Mouse (Mus musculus) hindbrain, embryonic 10.5 days (tissue): Measurements from ENCODE around the gene Xaf1. TPM values are rescaled to one million over a fixed set of nuclear protein-coding genes. Genes with fewer than 3 reads are reported as not detected.
A peak's percentile ranks its signal among the peaks of the same experiment; 100 is the strongest.
"Not testable (repeated sequence)": the region's sequence is repeated elsewhere in the genome, so short reads cannot be mapped to it uniquely, and the experiment has no call there.

Source experiments
- DNase-seq: peaks from one replicate; pipeline ENCODE4 v3.0.0-alpha.2; 2017; ENCODE audit warnings: low spot score
- H3K27ac ChIP-seq: fragments of 300-500 bp; sonication (generic); 2 replicates; pipeline ENCODE4 v1.5.1; 2016; ENCODE audit warnings: mild to moderate bottlenecking, moderate library complexity
- H3K27me3 ChIP-seq: fragments of 300-500 bp; sonication (generic); 2 replicates; pipeline ENCODE4 v1.6.1; 2016; ENCODE audit warnings: mild to moderate bottlenecking; ENCODE audit not compliant: poor library complexity, insufficient read depth, severe bottlenecking
- H3K36me3 ChIP-seq: fragments of 300-500 bp; sonication (generic); 2 replicates; pipeline ENCODE4 v1.6.1; 2016; ENCODE audit warnings: mild to moderate bottlenecking, moderate library complexity
- H3K4me1 ChIP-seq: fragments of 300-500 bp; sonication (generic); replicated peaks from 2 replicates; pipeline ENCODE4 v1.6.1; 2016; ENCODE audit warnings: mild to moderate bottlenecking
- H3K4me3 ChIP-seq: fragments of 300-500 bp; sonication (generic); 2 replicates; pipeline ENCODE4 v1.5.1; 2016; ENCODE audit warnings: mild to moderate bottlenecking, moderate library complexity
- H3K9me3 ChIP-seq: fragments of 300-500 bp; sonication (generic); 2 replicates; pipeline ENCODE4 v1.6.1; 2016; ENCODE audit warnings: mild to moderate bottlenecking, moderate library complexity
- WGBS: fragments of 180-500 bp; shearing (Covaris S2); methylation state at CpG from one replicate; pipeline ENCODE4 v1.1.7; 2016; 5-methylcytosine and 5-hydroxymethylcytosine counted together
- polyA plus RNA-seq: library from polyadenylated mRNA; unstranded; fragments of >200 nt; fragmentation: Nextera tagmentation; extraction: Ambion mirVana; gene quantifications from 2 replicates; pipeline ENCODE4 v1.2.1, GENCODE M21; 2016

Gene Xaf1
- polyA plus RNA-seq, 1 experiment from 2014 or later, result 2.3 TPM

- no peak overlapping the region for H3K4me3 ChIP-seq
- WGBS, result 89% methylated on average over 4 of the region's 4 CpGs
- no peaks in the 10 kb centered on the region for H3K9me3 ChIP-seq
- no peaks in the 10 kb centered on the region for H3K27me3 ChIP-seq
- no peak overlapping the region for H3K27ac ChIP-seq
- no peak for DNase-seq
- no peaks in the 10 kb centered on the region for H3K36me3 ChIP-seq
- H3K4me1 ChIP-seq, result no peaks in the 10 kb centered on the region
Observed at GRCm38 (mm10) chr11:72325701-72326100, 24.3 kb downstream of the Xaf1 start.

DNA sequence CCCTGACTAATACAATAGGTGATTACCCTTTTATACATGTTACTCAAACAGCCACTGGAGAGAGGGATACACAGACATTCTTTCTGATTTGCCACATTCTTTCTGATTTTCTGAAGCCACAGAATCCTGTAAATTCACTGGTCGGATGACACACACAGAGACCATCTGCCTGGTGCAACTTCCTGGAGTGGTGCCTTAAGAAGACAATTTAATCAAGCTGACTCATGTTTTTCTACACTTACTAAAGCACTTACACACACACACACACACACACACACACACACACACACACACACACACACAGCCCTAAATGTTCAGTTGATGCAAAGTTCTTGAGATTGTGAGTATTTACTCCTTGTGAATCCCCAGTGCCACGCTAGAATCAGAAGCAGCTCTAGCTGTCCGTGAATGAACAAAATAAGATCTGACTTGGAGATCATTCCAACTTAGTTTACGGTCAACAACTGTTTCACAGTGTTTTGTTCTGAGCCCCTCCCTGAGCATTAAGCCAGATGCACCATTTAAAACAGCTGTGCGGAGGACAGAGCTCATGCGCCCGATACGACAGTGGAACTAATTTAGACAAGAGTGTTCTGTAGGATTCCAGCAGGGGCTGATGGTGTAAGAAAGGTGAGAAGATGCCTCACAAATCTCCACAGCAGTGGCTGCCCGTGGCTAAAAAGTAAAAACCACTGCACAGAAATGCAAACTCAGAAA, 31.7 kb downstream of the Xaf1 start:
- no peaks in the 10 kb centered on the region for H3K27me3 ChIP-seq
- no peaks in the 10 kb centered on the region for H3K36me3 ChIP-seq
- WGBS, result 75% methylated on average over 9 of the region's 9 CpGs
- no peak overlapping the region for H3K4me3 ChIP-seq
- no peak for DNase-seq
- H3K4me1 ChIP-seq, result peaks cover 10% of the 10 kb centered on the region
- H3K9me3 ChIP-seq, result no peaks in the 10 kb centered on the region
- no peak overlapping the region for H3K27ac ChIP-seq

DNA sequence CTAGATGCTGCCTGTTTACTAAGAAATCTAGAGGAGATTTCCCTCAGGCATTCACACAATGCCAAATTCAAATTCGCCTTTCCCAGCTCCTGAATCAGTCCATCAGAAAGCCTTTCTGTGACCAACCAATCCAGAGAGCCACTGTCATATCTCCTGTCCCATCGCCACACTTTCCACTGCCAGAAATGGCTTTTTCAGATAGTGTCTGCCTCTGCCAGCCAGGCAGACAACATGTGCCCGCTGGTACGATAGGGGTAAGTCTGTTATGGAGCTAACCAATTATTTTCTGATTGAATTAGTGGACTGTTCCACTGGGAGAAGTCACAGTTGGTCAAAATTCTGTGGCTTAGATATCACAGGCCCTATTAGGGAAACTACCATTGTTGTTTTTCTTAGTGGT, 33.2 kb downstream of the Xaf1 start:
- Histone ChIP-seq H3K36me3 (no peaks in the 10 kb centered on the region), H3K27me3 (no peaks in the 10 kb centered on the region), H3K4me3 (no peak overlapping the region), H3K27ac (no peak overlapping the region), H3K4me1 (peaks cover 26% of the 10 kb centered on the region), H3K9me3 (no peaks in the 10 kb centered on the region)
- DNase-seq, result no peak
- WGBS, result 87% methylated on average over 4 of the region's 4 CpGs

DNA sequence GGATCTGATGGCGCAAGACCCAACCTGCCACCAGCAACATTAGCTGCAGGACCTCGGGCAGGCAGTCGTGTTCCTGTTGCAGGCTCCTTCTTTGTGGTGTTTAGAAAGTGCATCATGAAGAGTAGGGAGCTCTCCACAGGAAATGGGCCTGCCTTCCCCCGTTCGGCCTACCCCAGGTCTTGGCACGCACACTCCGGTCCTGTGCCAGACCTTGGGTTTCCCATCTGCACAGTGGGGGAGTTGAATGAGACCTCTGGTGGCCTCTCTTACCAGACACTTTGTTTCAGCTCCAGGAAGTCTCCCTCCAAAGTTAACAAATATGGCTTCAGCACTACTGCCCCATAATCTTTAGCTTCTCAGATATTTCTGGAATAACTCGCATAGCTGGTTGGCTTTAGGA, 35.3 kb downstream of the Xaf1 start:
- WGBS, result 88% methylated on average over 8 of the region's 8 CpGs

DNA sequence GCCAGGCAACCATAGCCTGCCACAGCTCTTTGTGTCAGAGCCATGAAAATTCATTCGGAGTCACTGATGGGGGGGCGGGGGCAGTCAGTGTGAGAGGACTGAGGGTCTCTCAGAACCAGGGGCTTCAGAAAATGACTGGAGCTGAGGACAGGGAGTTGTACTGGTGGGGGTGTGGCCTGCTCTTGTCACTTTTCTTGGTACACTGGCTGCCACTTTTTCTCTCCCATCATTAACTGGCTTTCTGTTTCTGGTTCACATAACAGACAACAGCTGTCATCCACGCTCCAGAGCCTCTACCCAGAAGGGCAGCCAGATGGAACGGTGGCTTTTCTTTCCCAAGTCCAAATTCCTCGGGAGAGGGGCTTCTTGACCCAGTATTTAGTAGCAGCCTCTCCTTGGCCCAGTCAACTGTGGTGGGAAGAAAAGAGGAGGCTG, 37.0 kb downstream of the Xaf1 start:
- H3K27ac ChIP-seq, result peak overlapping the region; percentile 81
- DNase-seq, result peak; percentile 56

More for the DNA sequence above, 35.3 kb downstream of the Xaf1 start:
- Histone ChIP-seq H3K4me1 (peaks cover 30% of the 10 kb centered on the region), H3K27ac (0 out of 2 replicates have a peak overlapping the region, but pooled peaks have one; percentile 81), H3K27me3 (no peaks in the 10 kb centered on the region), H3K4me3 (no peak overlapping the region), H3K36me3 (no peaks in the 10 kb centered on the region), H3K9me3 (no peaks in the 10 kb centered on the region)
- no peak for DNase-seq

DNA sequence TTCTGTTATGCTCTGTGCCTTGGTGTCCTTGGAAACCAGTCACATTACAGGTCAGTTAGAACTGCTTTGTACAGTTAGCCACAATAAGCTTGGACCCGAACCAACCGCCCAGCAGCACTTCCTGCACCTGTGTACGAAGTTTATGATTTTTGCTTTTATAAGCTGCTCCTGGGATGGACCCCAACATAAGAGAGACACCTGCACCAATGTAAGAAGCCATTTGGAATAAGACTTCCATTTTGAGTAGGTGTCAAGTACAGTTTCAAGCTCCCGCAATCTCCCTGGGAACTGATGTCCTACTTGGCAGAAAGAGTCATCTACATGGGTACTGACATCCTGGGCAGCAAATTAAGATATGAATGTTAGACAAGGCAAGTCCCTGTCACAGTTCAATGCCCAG, 38.3 kb downstream of the Xaf1 start:
- H3K36me3 ChIP-seq, result no peaks in the 10 kb centered on the region
- H3K4me3 ChIP-seq, result no peak overlapping the region
- H3K4me1 ChIP-seq, result peaks cover 33% of the 10 kb centered on the region
- H3K27ac ChIP-seq, result peak overlapping the region; percentile 81; the same call in 1 of the 2 replicates
- 84% methylated on average over 4 of the region's 4 CpGs for WGBS
- no peaks in the 10 kb centered on the region for H3K27me3 ChIP-seq
- H3K9me3 ChIP-seq, result no peaks in the 10 kb centered on the region
- DNase-seq, result no peak

More for the DNA sequence above, 37.0 kb downstream of the Xaf1 start:
- Histone ChIP-seq H3K27me3 (no peaks in the 10 kb centered on the region), H3K9me3 (no peaks in the 10 kb centered on the region), H3K4me3 (no peak overlapping the region), H3K36me3 (no peaks in the 10 kb centered on the region), H3K4me1 (peaks cover 33% of the 10 kb centered on the region)
- WGBS, result 27% methylated on average over 5 of the region's 5 CpGs

GRCm38 (mm10) chr11:72342549-72343237, 41.3 kb downstream of the Xaf1 start:
- DNase-seq, result peak; percentile 71
- Histone ChIP-seq H3K4me3 (no peak overlapping the region), H3K36me3 (no peaks in the 10 kb centered on the region), H3K9me3 (no peaks in the 10 kb centered on the region), H3K4me1 (peaks cover 27% of the 10 kb centered on the region), H3K27ac (no peak overlapping the region), H3K27me3 (no peaks in the 10 kb centered on the region)
- WGBS, result 8% methylated on average over 7 of the region's 7 CpGs

DNA sequence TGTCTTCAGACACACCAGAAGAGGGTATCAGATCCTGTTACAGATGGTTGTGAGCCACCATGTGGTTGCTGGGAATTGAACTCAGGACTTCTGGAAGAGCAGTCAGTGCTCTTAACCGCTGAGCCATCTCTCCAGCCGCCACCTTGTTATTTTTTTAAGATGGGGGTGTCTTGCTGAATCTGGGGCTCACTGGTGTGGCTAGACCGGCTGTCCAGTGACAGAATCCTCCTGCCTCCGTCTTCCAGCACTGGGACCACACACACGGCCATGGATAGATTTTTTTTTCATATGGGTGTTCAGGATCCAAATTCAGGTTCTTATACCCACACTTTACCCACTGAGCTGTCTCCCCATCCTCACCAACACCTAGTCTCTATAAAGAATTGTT, 41.8 kb downstream of the Xaf1 start:
- H3K9me3 ChIP-seq, H3K36me3 ChIP-seq, DNase-seq, H3K4me3 ChIP-seq, H3K27ac ChIP-seq, H3K27me3 ChIP-seq: not testable (repeated sequence)
- WGBS, result 91% methylated on average over 5 of the region's 5 CpGs
- peaks cover 22% of the 10 kb centered on the region for H3K4me1 ChIP-seq

GRCm38 (mm10) chr11:72343904-72344303, 42.5 kb downstream of the Xaf1 start:
- no peaks in the 10 kb centered on the region for H3K27me3 ChIP-seq
- H3K9me3 ChIP-seq, result no peaks in the 10 kb centered on the region
- H3K36me3 ChIP-seq, result no peaks in the 10 kb centered on the region
- no peak overlapping the region for H3K4me3 ChIP-seq
- peak; percentile 52 for DNase-seq
- WGBS, result 31% methylated on average over 8 of the region's 8 CpGs
- H3K4me1 ChIP-seq, result peaks cover 15% of the 10 kb centered on the region
- H3K27ac ChIP-seq, result no peak overlapping the region

DNA sequence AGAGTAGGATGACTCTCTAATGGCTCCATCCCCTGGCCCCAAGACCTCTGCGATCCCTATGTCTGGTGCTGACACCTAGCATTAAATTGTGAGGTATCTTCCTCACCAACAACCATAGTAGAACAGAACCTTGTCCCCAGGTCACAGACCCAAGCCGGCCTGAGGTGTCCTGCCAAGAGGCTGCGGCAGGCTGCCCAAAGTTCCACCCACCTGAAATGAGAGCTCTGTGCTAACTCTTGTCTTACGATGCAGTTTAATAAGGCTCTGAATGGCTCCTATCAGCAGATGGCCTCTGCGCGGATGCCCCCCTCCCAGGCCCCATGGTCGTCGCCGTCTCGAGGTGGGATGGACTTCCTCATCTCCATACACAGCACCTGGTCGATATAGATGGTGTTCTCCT, 43.1 kb downstream of the Xaf1 start:
- Histone ChIP-seq H3K27ac (no peak overlapping the region), H3K4me1 (peaks cover 9% of the 10 kb centered on the region), H3K9me3 (no peaks in the 10 kb centered on the region), H3K4me3 (no peak overlapping the region), H3K27me3 (no peaks in the 10 kb centered on the region), H3K36me3 (no peaks in the 10 kb centered on the region)
- 88% methylated on average over 11 of the region's 11 CpGs for WGBS
- DNase-seq, result no peak

- Histone ChIP-seq H3K4me1 (no peaks in the 10 kb centered on the region), H3K27me3 (no peaks in the 10 kb centered on the region), H3K27ac (no peak overlapping the region), H3K9me3 (no peaks in the 10 kb centered on the region), H3K4me3 (no peak overlapping the region), H3K36me3 (no peaks in the 10 kb centered on the region)
- 69% methylated on average over 10 of the region's 10 CpGs for WGBS
- DNase-seq, result no peak
Observed at GRCm38 (mm10) chr11:72348563-72348962, 47.1 kb downstream of the Xaf1 start.

- no peak overlapping the region for H3K27ac ChIP-seq
- WGBS, result 61% methylated on average over 8 of the region's 8 CpGs
- no peaks in the 10 kb centered on the region for H3K36me3 ChIP-seq
- no peaks in the 10 kb centered on the region for H3K27me3 ChIP-seq
- no peaks in the 10 kb centered on the region for H3K9me3 ChIP-seq
- no peak overlapping the region for H3K4me3 ChIP-seq
- no peak for DNase-seq
- H3K4me1 ChIP-seq, result no peaks in the 10 kb centered on the region
Observed at GRCm38 (mm10) chr11:72349016-72349415, 47.6 kb downstream of the Xaf1 start.

- Histone ChIP-seq H3K36me3 (no peaks in the 10 kb centered on the region), H3K4me3 (no peak overlapping the region), H3K4me1 (no peaks in the 10 kb centered on the region), H3K9me3 (no peaks in the 10 kb centered on the region), H3K27me3 (no peaks in the 10 kb centered on the region), H3K27ac (no peak overlapping the region)
- no peak for DNase-seq
- whole genome bisulfite sequencing, result 78% methylated on average over 4 of the region's 4 CpGs
Observed at GRCm38 (mm10) chr11:72349652-72350051, 48.2 kb downstream of the Xaf1 start.
